Mouse (Mus musculus): ENCODE measurements at regions not wholly inside any gene's neighbourhood (a gene's known extent, or its start where the extent isn't known, plus 50 kb on each side); places are given as distances from the start of the nearest gene placed in this dataset.

DNA sequence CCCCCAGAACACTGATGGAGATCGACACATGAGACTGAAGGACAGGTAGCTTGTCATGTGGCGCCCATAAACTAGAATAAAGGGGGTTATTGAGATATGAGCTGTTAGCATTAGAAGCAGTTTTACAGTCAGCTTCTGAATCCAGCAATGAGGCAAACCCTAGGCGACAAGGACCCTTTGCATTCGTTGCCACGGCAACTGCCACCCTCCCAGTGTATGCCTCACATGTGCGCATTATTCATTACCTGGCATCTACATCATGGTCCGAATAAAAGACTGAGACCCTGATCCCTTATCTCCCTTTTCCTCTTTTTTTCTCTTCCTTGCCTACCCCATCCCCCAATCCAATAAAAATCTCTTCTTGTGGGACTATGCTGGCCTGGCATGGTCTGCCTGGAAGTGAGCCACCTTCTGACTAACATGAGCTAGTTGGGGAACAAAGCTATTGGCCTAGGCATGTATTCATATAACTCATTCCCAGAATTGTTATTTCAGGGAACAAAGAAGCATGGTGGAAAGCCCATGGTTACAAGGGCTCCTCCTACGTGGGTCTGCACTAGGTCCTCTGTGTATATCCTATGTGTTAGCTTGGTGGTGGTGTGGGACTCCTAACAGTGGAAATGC, 229.4 kb downstream of the Drd1 start:
- Histone ChIP-seq H3K27me3 (ENCODE audit: control insufficient read depth in 1 of 2, insufficient read depth in 2 of 2, low read length in 2 of 2) (no peaks in the 10 kb centered on the region), H3K36me3 (ENCODE audit: control insufficient read depth in 1 of 2, insufficient read depth in 2 of 2, low read length in 2 of 2) (no peaks in the 10 kb centered on the region), H3K4me1 (ENCODE audit: control insufficient read depth in 1 of 2, insufficient read depth in 2 of 2, low read length in 2 of 2) (no peaks in the 10 kb centered on the region), H3K9ac (ENCODE audit: control insufficient read depth, low read depth, low read length, poor library complexity, severe bottlenecking) (no peak overlapping the region), H3K4me3 (ENCODE audit: control insufficient read depth in 1 of 2, insufficient read depth in 1 of 2, low read depth in 2 of 2, low read length in 2 of 2) (no peak overlapping the region), H3K9me3 (replicated peaks; ENCODE audit: insufficient read depth, low read length) (no peaks in the 10 kb centered on the region), H3K79me2 (ENCODE audit: control insufficient read depth, insufficient read depth, low read length, poor library complexity) (no peaks in the 10 kb centered on the region), H3K27ac (ENCODE audit: control insufficient read depth, low read depth, low read length) (no peak overlapping the region)
- DNase-seq (ENCODE audit: low read depth, low spot score) = no peak
- no peak for TF ChIP-seq MAX (IDR thresholded peaks at IDR 0.05; ENCODE audit: low read length)
- TF ChIP-seq MYC (IDR thresholded peaks at IDR 0.05; ENCODE audit: low read depth, low read length) = no peak
- TF ChIP-seq TBP (IDR thresholded peaks at IDR 0.05; ENCODE audit: low read depth, low read length) = no peak
- TF ChIP-seq ZNF384 (IDR thresholded peaks at IDR 0.05; ENCODE audit: low read depth, low read length) = no peak
- no peak for TF ChIP-seq ETS1 (IDR thresholded peaks at IDR 0.05; ENCODE audit: low read depth, low read length)
- TF ChIP-seq RCOR1 (IDR thresholded peaks at IDR 0.05; ENCODE audit: low read depth, low read length) = no peak

DNA sequence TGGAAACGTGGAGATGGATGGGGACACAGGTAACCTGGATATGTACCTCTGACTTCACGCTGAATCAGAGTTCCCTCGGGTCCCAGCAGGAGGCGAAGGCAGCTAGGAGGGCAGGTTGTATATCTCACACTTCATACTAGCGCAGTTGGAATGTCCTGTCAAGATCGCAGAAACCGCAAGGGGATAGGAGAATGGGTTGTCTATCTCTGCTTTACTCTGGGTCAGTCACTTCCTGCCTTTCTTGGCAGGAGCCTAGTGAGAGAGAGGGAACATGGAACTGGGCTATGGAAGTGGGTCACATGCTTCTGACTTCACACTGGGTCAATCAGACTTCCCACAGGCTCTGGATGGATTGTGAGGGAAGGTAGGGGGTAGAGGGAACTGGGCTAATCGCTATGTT, 233.4 kb downstream of the Drd1 start:
- no peak for DNase-seq (ENCODE audit: low read depth, low spot score)
- Histone ChIP-seq H3K27me3 (ENCODE audit: control insufficient read depth in 1 of 2, insufficient read depth in 2 of 2, low read length in 2 of 2) (no peaks in the 10 kb centered on the region), H3K79me2 (ENCODE audit: control insufficient read depth, insufficient read depth, low read length, poor library complexity) (no peaks in the 10 kb centered on the region), H3K4me3 (ENCODE audit: control insufficient read depth in 1 of 2, insufficient read depth in 1 of 2, low read depth in 2 of 2, low read length in 2 of 2) (no peak overlapping the region), H3K4me1 (ENCODE audit: control insufficient read depth in 1 of 2, insufficient read depth in 2 of 2, low read length in 2 of 2) (no peaks in the 10 kb centered on the region), H3K27ac (ENCODE audit: control insufficient read depth, low read depth, low read length) (no peak overlapping the region), H3K9me3 (replicated peaks; ENCODE audit: insufficient read depth, low read length) (no peaks in the 10 kb centered on the region), H3K9ac (ENCODE audit: control insufficient read depth, low read depth, low read length, poor library complexity, severe bottlenecking) (no peak overlapping the region), H3K36me3 (ENCODE audit: control insufficient read depth in 1 of 2, insufficient read depth in 2 of 2, low read length in 2 of 2) (no peaks in the 10 kb centered on the region)
- TF ChIP-seq TCF12 (IDR thresholded peaks at IDR 0.05; ENCODE audit: low read depth, low read length) = no peak
- TF ChIP-seq ZNF384 (IDR thresholded peaks at IDR 0.05; ENCODE audit: low read depth, low read length) = no peak
- no peak for TF ChIP-seq EP300 (IDR thresholded peaks at IDR 0.05; ENCODE audit: low read depth in 1 of 2, low read length in 2 of 2)
- TF ChIP-seq USF1 (IDR thresholded peaks at IDR 0.05; ENCODE audit: low read depth, low read length) = no peak
- TF ChIP-seq MAFK (IDR thresholded peaks at IDR 0.05; ENCODE audit: borderline replicate concordance, low read depth, low read length) = no peak

DNA sequence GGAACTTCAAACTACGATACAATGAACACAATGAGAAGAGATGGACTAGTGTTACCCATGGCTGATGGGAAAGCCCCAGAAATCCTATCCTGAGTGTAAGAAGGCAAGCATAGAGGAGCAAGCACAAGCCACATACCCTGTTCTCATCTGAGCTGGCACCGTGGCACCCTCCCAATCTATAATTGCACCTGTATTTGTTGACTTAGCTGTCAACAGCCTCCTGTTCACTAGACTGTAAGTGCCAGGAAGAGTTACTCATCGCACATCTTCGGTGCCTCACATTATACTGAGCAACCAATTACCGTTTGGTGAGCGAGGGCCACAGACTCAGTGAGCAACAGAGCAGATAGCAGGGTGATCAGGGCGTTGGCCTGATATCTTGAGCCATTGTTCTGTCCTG, 239.9 kb downstream of the Drd1 start:
- Histone ChIP-seq H3K9me3 (replicated peaks; ENCODE audit: insufficient read depth, low read length) (no peaks in the 10 kb centered on the region), H3K4me3 (ENCODE audit: control insufficient read depth in 1 of 2, insufficient read depth in 1 of 2, low read depth in 2 of 2, low read length in 2 of 2) (no peak overlapping the region), H3K9ac (ENCODE audit: control insufficient read depth, low read depth, low read length, poor library complexity, severe bottlenecking) (no peak overlapping the region)

More for the DNA sequence above, 239.9 kb downstream of the Drd1 start:
- Histone ChIP-seq H3K79me2 (ENCODE audit: control insufficient read depth, insufficient read depth, low read length, poor library complexity) (no peaks in the 10 kb centered on the region), H3K36me3 (ENCODE audit: control insufficient read depth in 1 of 2, insufficient read depth in 2 of 2, low read length in 2 of 2) (no peaks in the 10 kb centered on the region), H3K27ac (ENCODE audit: control insufficient read depth, low read depth, low read length) (no peak overlapping the region), H3K27me3 (ENCODE audit: control insufficient read depth in 1 of 2, insufficient read depth in 2 of 2, low read length in 2 of 2) (no peaks in the 10 kb centered on the region), H3K4me1 (ENCODE audit: control insufficient read depth in 1 of 2, insufficient read depth in 2 of 2, low read length in 2 of 2) (no peaks in the 10 kb centered on the region)
- DNase-seq (ENCODE audit: low read depth, low spot score) = no peak
- TF ChIP-seq GATA1 (IDR thresholded peaks at IDR 0.05; ENCODE audit: low read depth, low read length) = no peak
- TF ChIP-seq NELFE (IDR thresholded peaks at IDR 0.05; ENCODE audit: low read depth, low read length) = no peak
- TF ChIP-seq RCOR1 (IDR thresholded peaks at IDR 0.05; ENCODE audit: low read depth, low read length) = no peak
- TF ChIP-seq KAT2A (conservative IDR thresholded peaks at IDR 0.05; ENCODE audit: low read depth, low read length) = no peak
- no peak for TF ChIP-seq SMC3 (IDR thresholded peaks at IDR 0.05; ENCODE audit: low read depth, low read length)
- TF ChIP-seq POLR2A (IDR thresholded peaks at IDR 0.05; ENCODE audit: control insufficient read depth in 1 of 2, insufficient read depth in 1 of 2, low read depth in 1 of 2, low read length in 2 of 2, poor library complexity in 1 of 2) = no peak
- TF ChIP-seq TCF12 (IDR thresholded peaks at IDR 0.05; ENCODE audit: low read depth, low read length) = no peak
- TF ChIP-seq CTCF (IDR thresholded peaks at IDR 0.05 in 2 of 3, conservative IDR thresholded peaks at IDR 0.05 in 1 of 3; ENCODE audit: control insufficient read depth in 1 of 3, insufficient read depth in 1 of 3, low read depth in 2 of 3, low read length in 3 of 3, poor library complexity in 1 of 3, severe bottlenecking in 1 of 3) = no peak
- TF ChIP-seq TBP (IDR thresholded peaks at IDR 0.05; ENCODE audit: low read depth, low read length) = no peak
- TF ChIP-seq POLR2AphosphoS2 (IDR thresholded peaks at IDR 0.05; ENCODE audit: low read length) = no peak
- no peak for TF ChIP-seq ETS1 (IDR thresholded peaks at IDR 0.05; ENCODE audit: low read depth, low read length)
- no peak for TF ChIP-seq E2F4 (IDR thresholded peaks at IDR 0.05; ENCODE audit: borderline replicate concordance, low read depth, low read length)
